Mouse (Mus musculus): ENCODE data around the gene Msh4. TPM values are rescaled to one million over a fixed set of nuclear protein-coding genes. Genes with fewer than 3 reads are reported as not detected.

Msh4 gene
- total and polyA plus RNA-seq, 3 experiments, result 0.06 to 0.07 TPM; not detected in 1

- intact Hi-C loops (cut with DNase I), result no loop called here
Measured at GRCm38 (mm10) chr3:153932461-153932860, 26.5 kb upstream of the Msh4 start.

GRCm38 (mm10) chr3:153929526-153929925, 23.6 kb upstream of the Msh4 start:
- H3K36me3 ChIP-seq (ENCODE audit: control insufficient read depth, insufficient read depth, low read length), result peaks cover 5% of the 10 kb centered on the region
- WGBS, result 62% methylated on average over 11 of the region's 11 CpGs
- TF ChIP-seq POLR2A (IDR thresholded peaks at IDR 0.05; ENCODE audit: insufficient read depth, low read depth, low read length) (no peak), CTCF (IDR thresholded peaks at IDR 0.05) (no peak), EP300 (IDR thresholded peaks at IDR 0.05; ENCODE audit: insufficient read depth, low read depth, low read length) (no peak)
- H3K27me3 ChIP-seq (ENCODE audit: control insufficient read depth, insufficient read depth, low read length), result no peaks in the 10 kb centered on the region
- intact Hi-C loops (cut with DNase I), result no loop called here
- H3K4me1 ChIP-seq (ENCODE audit: control insufficient read depth, insufficient read depth, low read length), result no peaks in the 10 kb centered on the region
- no peak overlapping the region for H3K9ac ChIP-seq (ENCODE audit: low read depth, low read length)
- no peaks in the 10 kb centered on the region for H3K79me2 ChIP-seq (replicated peaks; ENCODE audit: control insufficient read depth, insufficient read depth, low read length)
- DNase-seq, result no peak
- no peak overlapping the region for H3K27ac ChIP-seq
- H3K4me3 ChIP-seq, result no peak overlapping the region

More at GRCm38 (mm10) chr3:153932461-153932860, 26.5 kb upstream of the Msh4 start:
- H3K79me2 ChIP-seq (replicated peaks; ENCODE audit: control insufficient read depth, insufficient read depth, low read length), result no peaks in the 10 kb centered on the region
- H3K4me3 ChIP-seq, result no peak overlapping the region
- H3K27ac ChIP-seq, result no peak overlapping the region
- H3K36me3 ChIP-seq (ENCODE audit: control insufficient read depth, insufficient read depth, low read length), result peaks cover 18% of the 10 kb centered on the region
- WGBS, result 80% methylated on average over 5 of the region's 5 CpGs
- peaks cover 1% of the 10 kb centered on the region; the same call in 1 of the 2 replicates for H3K4me1 ChIP-seq (ENCODE audit: control insufficient read depth, insufficient read depth, low read length)
- H3K27me3 ChIP-seq (ENCODE audit: control insufficient read depth, insufficient read depth, low read length), result no peaks in the 10 kb centered on the region
- TF ChIP-seq EP300 (IDR thresholded peaks at IDR 0.05; ENCODE audit: insufficient read depth, low read depth, low read length) (no peak), CTCF (IDR thresholded peaks at IDR 0.05) (no peak), POLR2A (IDR thresholded peaks at IDR 0.05; ENCODE audit: insufficient read depth, low read depth, low read length) (no peak)
- H3K9ac ChIP-seq (ENCODE audit: low read depth, low read length), result no peak overlapping the region
- no peak for DNase-seq

GRCm38 (mm10) chr3:153926333-153926732, 20.4 kb upstream of the Msh4 start:
- H3K4me1 ChIP-seq (ENCODE audit: control insufficient read depth, insufficient read depth, low read length), result no peaks in the 10 kb centered on the region
- no peak overlapping the region for H3K4me3 ChIP-seq
- TF ChIP-seq CTCF (IDR thresholded peaks at IDR 0.05) (0 out of 2 replicates have a peak, but pooled peaks have one; percentile 8), EP300 (IDR thresholded peaks at IDR 0.05; ENCODE audit: insufficient read depth, low read depth, low read length) (no peak), POLR2A (IDR thresholded peaks at IDR 0.05; ENCODE audit: insufficient read depth, low read depth, low read length) (no peak)
- H3K9ac ChIP-seq (ENCODE audit: low read depth, low read length), result no peak overlapping the region
- H3K27ac ChIP-seq, result no peak overlapping the region
- no peaks in the 10 kb centered on the region for H3K27me3 ChIP-seq (ENCODE audit: control insufficient read depth, insufficient read depth, low read length)
- no peak for DNase-seq
- H3K36me3 ChIP-seq (ENCODE audit: control insufficient read depth, insufficient read depth, low read length), result peaks cover 10% of the 10 kb centered on the region
- WGBS, result 91% methylated on average over 7 of the region's 7 CpGs
- no peaks in the 10 kb centered on the region for H3K79me2 ChIP-seq (replicated peaks; ENCODE audit: control insufficient read depth, insufficient read depth, low read length)
- intact Hi-C loops (cut with DNase I), result no loop called here

- 89% methylated on average over 10 of the region's 10 CpGs for WGBS
- peaks cover 7% of the 10 kb centered on the region for H3K36me3 ChIP-seq (ENCODE audit: control insufficient read depth, insufficient read depth, low read length)
- H3K9ac ChIP-seq (ENCODE audit: low read depth, low read length), result no peak overlapping the region
- H3K27ac ChIP-seq, result no peak overlapping the region
- no peaks in the 10 kb centered on the region for H3K79me2 ChIP-seq (replicated peaks; ENCODE audit: control insufficient read depth, insufficient read depth, low read length)
- no peak overlapping the region for H3K4me3 ChIP-seq
- no peaks in the 10 kb centered on the region for H3K4me1 ChIP-seq (ENCODE audit: control insufficient read depth, insufficient read depth, low read length)
- DNase-seq, result no peak
- no peak for TF ChIP-seq CTCF (IDR thresholded peaks at IDR 0.05)
- no peak for TF ChIP-seq POLR2A (IDR thresholded peaks at IDR 0.05; ENCODE audit: insufficient read depth, low read depth, low read length)
- no peak for TF ChIP-seq EP300 (IDR thresholded peaks at IDR 0.05; ENCODE audit: insufficient read depth, low read depth, low read length)
- intact Hi-C loops (cut with DNase I), result no loop called here
- no peaks in the 10 kb centered on the region for H3K27me3 ChIP-seq (ENCODE audit: control insufficient read depth, insufficient read depth, low read length)
Measured at GRCm38 (mm10) chr3:153921147-153921910, 15.4 kb upstream of the Msh4 start.

GRCm38 (mm10) chr3:153917200-153917599, 11.3 kb upstream of the Msh4 start:
- intact Hi-C loops (cut with DNase I), result no loop called here
- no peaks in the 10 kb centered on the region for H3K27me3 ChIP-seq (ENCODE audit: control insufficient read depth, insufficient read depth, low read length)
- 15% methylated on average over 1 of the region's 1 CpGs for WGBS
- no peak overlapping the region for H3K9ac ChIP-seq (ENCODE audit: low read depth, low read length)
- H3K4me1 ChIP-seq (ENCODE audit: control insufficient read depth, insufficient read depth, low read length), result no peaks in the 10 kb centered on the region; the same call in 1 of the 2 replicates
- H3K4me3 ChIP-seq, result no peak overlapping the region
- TF ChIP-seq CTCF (IDR thresholded peaks at IDR 0.05) (no peak), EP300 (IDR thresholded peaks at IDR 0.05; ENCODE audit: insufficient read depth, low read depth, low read length) (no peak), POLR2A (IDR thresholded peaks at IDR 0.05; ENCODE audit: insufficient read depth, low read depth, low read length) (no peak)
- no peak overlapping the region for H3K27ac ChIP-seq
- peaks cover 2% of the 10 kb centered on the region; the same call in 1 of the 2 replicates for H3K36me3 ChIP-seq (ENCODE audit: control insufficient read depth, insufficient read depth, low read length)
- DNase-seq, result no peak
- peaks cover 2% of the 10 kb centered on the region; the same call in 1 of the 2 replicates for H3K79me2 ChIP-seq (replicated peaks; ENCODE audit: control insufficient read depth, insufficient read depth, low read length)

Measured in heart, adult 2 months (tissue).